ENCODE assay signal across 1 mouse cellular context in genomic region chr6:51468891-51469561, GRCm38 (mm10).
TF ChIP-seq lines count a peak whose summit lies in the region.

No protein-coding gene starts in this region.

TF ChIP-seq in CH12.LX, 34 proteins besides CTCF, POLR2A, EP300 and RAD21 (continued from another document):
- no peak for TF ChIP-seq ZNF384 (IDR thresholded peaks at IDR 0.05; ENCODE audit: low read depth, low read length)
